Mouse (Mus musculus): ENCODE measurements at regions not wholly inside any gene's neighbourhood (a gene's known extent, or its start where the extent isn't known, plus 50 kb on each side); places are given as distances from the start of the nearest gene placed in this dataset.

DNA sequence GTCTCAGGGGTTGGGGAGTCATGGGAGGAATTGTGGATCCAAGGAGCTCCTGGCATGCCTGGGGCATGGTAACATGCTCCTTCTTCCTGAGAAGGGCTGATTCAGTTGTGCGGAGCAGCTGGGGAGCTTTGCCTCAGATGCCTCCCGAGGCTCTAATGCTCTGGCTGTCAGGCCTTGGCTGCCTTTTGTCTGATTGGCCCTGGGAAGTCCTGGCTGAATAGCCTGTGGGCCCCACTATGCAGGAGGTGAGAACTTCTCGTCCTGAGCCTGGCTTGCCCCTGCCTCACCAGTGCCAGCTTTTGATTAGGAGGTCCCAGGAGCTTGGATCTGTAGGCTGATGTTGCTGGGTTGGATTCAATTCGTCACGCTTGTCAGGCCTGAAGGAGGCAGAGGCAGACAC is 195.2 kb downstream of the Ttc32 start:
- no peak for TF ChIP-seq POLR2A (IDR thresholded peaks at IDR 0.05; ENCODE audit: insufficient read length, low read depth)
- no peak for TF ChIP-seq POLR2AphosphoS2 (IDR thresholded peaks at IDR 0.05; ENCODE audit: insufficient read length, low read depth)
- TF ChIP-seq CEBPB (IDR thresholded peaks at IDR 0.05; ENCODE audit: insufficient read depth, poor library complexity, severe bottlenecking): no peak
- no peak for TF ChIP-seq MAX (IDR thresholded peaks at IDR 0.05; ENCODE audit: low read depth)
- TF ChIP-seq MYOG (IDR thresholded peaks at IDR 0.05; ENCODE audit: control insufficient read depth in 1 of 3, insufficient read depth in 1 of 3, insufficient read length in 2 of 3, low read depth in 2 of 3): no peak
- TF ChIP-seq TCF12 (IDR thresholded peaks at IDR 0.05; ENCODE audit: insufficient read depth, poor library complexity, severe bottlenecking): no peak
- TF ChIP-seq E2F4 (IDR thresholded peaks at IDR 0.05; ENCODE audit: insufficient read depth): no peak
- no peak for TF ChIP-seq SRF (IDR thresholded peaks at IDR 0.05; ENCODE audit: control insufficient read depth, insufficient read length, low read depth)
- TF ChIP-seq MYOD1 (IDR thresholded peaks at IDR 0.05; ENCODE audit: control insufficient read depth in 1 of 3, insufficient read length in 2 of 3, low read depth in 2 of 3): no peak
- no peak for TF ChIP-seq TCF3 (IDR thresholded peaks at IDR 0.05; ENCODE audit: insufficient read length, low read depth)
- TF ChIP-seq USF1 (IDR thresholded peaks at IDR 0.05; ENCODE audit: low read depth): no peak
